Mouse (Mus musculus) thymus, adult 2 months (tissue): ENCODE measurements at regions not wholly inside any gene's neighbourhood (a gene's known extent, or its start where the extent isn't known, plus 50 kb on each side); places are given as distances from the start of the nearest gene placed in this dataset.

Experiments used
- DNase-seq: peaks from one replicate; pipeline ENCODE4 v3.0.0; 2021
- H3K27ac ChIP-seq: fragments of 200-500 bp; 2 replicates; pipeline ENCODE4 v1.5.1; 2012; ENCODE audit warnings: low read length, control low read depth; ENCODE audit not compliant: control insufficient read depth, insufficient read depth
- H3K27me3 ChIP-seq: fragments of 200-500 bp; 2 replicates; pipeline ENCODE4 v1.6.1; 2012; ENCODE audit warnings: mild to moderate bottlenecking, low read length, moderate library complexity, mixed read lengths; ENCODE audit not compliant: control insufficient read depth, insufficient read depth
- H3K36me3 ChIP-seq: fragments of 200-500 bp; 2 replicates; pipeline ENCODE4 v1.6.1; 2012; ENCODE audit warnings: mild to moderate bottlenecking, low read length, moderate library complexity; ENCODE audit not compliant: control insufficient read depth, insufficient read depth
- H3K4me1 ChIP-seq: fragments of 200-500 bp; replicated peaks from 2 replicates; pipeline ENCODE4 v1.6.1; 2012; ENCODE audit warnings: low read length; ENCODE audit not compliant: control insufficient read depth, insufficient read depth
- H3K4me3 ChIP-seq: fragments of 200-500 bp; 2 replicates; pipeline ENCODE4 v1.5.1; 2012; ENCODE audit warnings: mild to moderate bottlenecking, low read length, control low read depth, moderate library complexity; ENCODE audit not compliant: control insufficient read depth, insufficient read depth
- CTCF ChIP-seq: fragments of 200-500 bp; IDR thresholded peaks from 2 replicates; pipeline ENCODE4 v1.5.1; 2012; ENCODE audit warnings: mild to moderate bottlenecking, control low read depth, low read length, moderate library complexity, borderline replicate concordance; ENCODE audit not compliant: control insufficient read depth, poor library complexity, insufficient read depth; ENCODE audit errors: extremely low read depth
- POLR2A ChIP-seq: fragments of 200-500 bp; IDR thresholded peaks from 2 replicates; pipeline ENCODE4 v1.6.1; 2012; ENCODE audit warnings: mild to moderate bottlenecking, low read length, control low read depth, moderate library complexity; ENCODE audit not compliant: control insufficient read depth, poor library complexity, insufficient read depth; ENCODE audit errors: extremely low read depth
- WGBS: fragments of 180-500 bp; shearing (Covaris S2); methylation state at CpG from one replicate; pipeline ENCODE4 v1.1.7; 2018; 5-methylcytosine and 5-hydroxymethylcytosine counted together

- TF ChIP-seq POLR2A (no peak), CTCF (no peak)
- H3K27ac ChIP-seq, result no peak overlapping the region
- no peak for DNase-seq
- no peak overlapping the region for H3K4me3 ChIP-seq
- WGBS, result 59% methylated on average over 3 of the region's 3 CpGs
- no peaks in the 10 kb centered on the region for H3K27me3 ChIP-seq
- H3K36me3 ChIP-seq, result no peaks in the 10 kb centered on the region
- no peaks in the 10 kb centered on the region for H3K4me1 ChIP-seq
Measured at GRCm38 (mm10) chr8:36354926-36355325, 589.3 kb downstream of the Gm19410 start.

DNA sequence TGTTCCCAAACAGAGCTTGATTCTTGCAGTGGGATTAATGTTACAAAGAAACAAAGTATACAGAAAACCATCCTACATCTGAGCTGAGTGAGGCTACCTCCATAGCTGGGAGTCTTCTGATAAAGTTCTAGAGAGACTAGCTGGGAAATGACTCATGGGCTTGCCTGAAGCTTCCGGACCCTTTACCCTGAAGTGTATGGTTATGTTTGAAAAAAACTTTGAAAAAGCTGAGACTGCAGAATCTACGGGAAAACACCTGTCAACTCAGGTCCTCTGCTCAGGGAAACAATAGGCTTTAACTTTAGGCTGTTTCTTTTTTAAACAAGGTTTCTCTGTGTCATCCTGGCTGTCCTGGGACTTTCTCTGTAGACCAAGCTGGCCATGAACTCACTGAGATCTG is 593.4 kb downstream of the Gm19410 start:
- H3K4me1 ChIP-seq, result no peaks in the 10 kb centered on the region
- no peak for TF ChIP-seq POLR2A
- TF ChIP-seq CTCF, result no peak
- WGBS, result 65% methylated on average over 2 of the region's 2 CpGs
- no peak for DNase-seq
- H3K27ac ChIP-seq, result no peak overlapping the region
- H3K36me3 ChIP-seq, result no peaks in the 10 kb centered on the region
- H3K4me3 ChIP-seq, result no peak overlapping the region
- H3K27me3 ChIP-seq, result no peaks in the 10 kb centered on the region

DNA sequence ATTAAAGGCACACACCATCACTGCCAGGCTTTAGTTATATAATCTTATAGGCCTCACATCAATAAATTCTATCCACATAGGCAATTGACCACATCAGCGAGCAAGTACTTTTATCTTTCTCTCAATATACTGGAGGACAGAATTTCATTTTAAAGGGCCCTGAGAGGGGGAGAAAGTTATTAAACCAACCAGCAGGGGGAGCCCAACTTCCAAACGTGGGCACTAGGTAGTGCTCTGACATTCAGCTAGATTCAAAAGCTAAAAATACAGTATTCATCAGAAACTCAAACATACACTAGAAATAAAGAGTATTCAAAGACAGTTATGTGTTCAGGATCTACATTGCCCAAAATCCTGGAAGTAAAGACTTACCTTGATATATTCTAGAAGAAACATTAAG is 595.7 kb downstream of the Gm19410 start:
- peak; percentile 65 for DNase-seq
- WGBS, result 11% methylated on average over 2 of the region's 2 CpGs
- TF ChIP-seq CTCF, result no peak
- TF ChIP-seq POLR2A, result no peak
- Histone ChIP-seq H3K36me3 (no peaks in the 10 kb centered on the region), H3K27ac (no peak overlapping the region), H3K4me1 (no peaks in the 10 kb centered on the region), H3K27me3 (no peaks in the 10 kb centered on the region), H3K4me3 (no peak overlapping the region)

GRCm38 (mm10) chr8:36361818-36362217 is 596.2 kb downstream of the Gm19410 start:
- Histone ChIP-seq H3K4me1 (no peaks in the 10 kb centered on the region), H3K27me3 (no peaks in the 10 kb centered on the region), H3K36me3 (no peaks in the 10 kb centered on the region), H3K27ac (no peak overlapping the region), H3K4me3 (no peak overlapping the region)
- WGBS, result 48% methylated on average over 8 of the region's 8 CpGs
- DNase-seq, result no peak
- no peak for TF ChIP-seq POLR2A
- TF ChIP-seq CTCF, result no peak

- TF ChIP-seq CTCF, result no peak
- no peak for TF ChIP-seq POLR2A
- Histone ChIP-seq H3K4me3 (no peak overlapping the region), H3K27ac (no peak overlapping the region), H3K27me3 (no peaks in the 10 kb centered on the region), H3K4me1 (no peaks in the 10 kb centered on the region), H3K36me3 (no peaks in the 10 kb centered on the region)
- WGBS, result 94% methylated on average over 9 of the region's 9 CpGs
- no peak for DNase-seq
Measured at GRCm38 (mm10) chr8:36363291-36363690, 597.7 kb downstream of the Gm19410 start.

GRCm38 (mm10) chr8:36364567-36365231 is 599.1 kb downstream of the Gm19410 start:
- Histone ChIP-seq H3K27ac (no peak overlapping the region), H3K4me3 (no peak overlapping the region), H3K27me3 (no peaks in the 10 kb centered on the region), H3K4me1 (no peaks in the 10 kb centered on the region), H3K36me3 (no peaks in the 10 kb centered on the region)
- 89% methylated on average over 6 of the region's 6 CpGs for WGBS
- DNase-seq, result no peak
- TF ChIP-seq POLR2A, result no peak
- no peak for TF ChIP-seq CTCF

- no peak for DNase-seq
- no peak overlapping the region for H3K4me3 ChIP-seq
Measured at GRCm38 (mm10) chr8:36365945-36366344, 600.4 kb downstream of the Gm19410 start.

More at GRCm38 (mm10) chr8:36365945-36366344, 600.4 kb downstream of the Gm19410 start:
- no peaks in the 10 kb centered on the region for H3K27me3 ChIP-seq
- no peak overlapping the region for H3K27ac ChIP-seq
- TF ChIP-seq CTCF (no peak), POLR2A (no peak)
- WGBS, result 78% methylated on average over 2 of the region's 2 CpGs
- H3K4me1 ChIP-seq, result no peaks in the 10 kb centered on the region
- no peaks in the 10 kb centered on the region for H3K36me3 ChIP-seq
